Mouse (Mus musculus) forebrain, embryonic 14.5 days (tissue): ENCODE results near the gene Ltbp2. TPM values are rescaled to one million over a fixed set of nuclear protein-coding genes. Genes with fewer than 3 reads are reported as not detected.
A peak's percentile ranks its signal among the peaks of the same experiment; 100 is the strongest.

Experiments
- ATAC-seq: fragments of 200-750 bp; cut with Nextera tagmentation; 2 replicates; pipeline ENCODE4 v1.8.0; 2017; ENCODE audit warnings: mild to moderate bottlenecking, moderate library complexity
- DNase-seq: peaks from one replicate; pipeline ENCODE4 v3.0.0-alpha.2; 2015; ENCODE audit warnings: low spot score
- H3K27ac ChIP-seq: fragments of 300-500 bp; sonication (generic); 2 replicates; pipeline ENCODE4 v1.5.1; 2014; ENCODE audit warnings: low read depth, mild to moderate bottlenecking, control low read depth, low read length, moderate library complexity
- H3K27me3 ChIP-seq: fragments of 300-500 bp; sonication (generic); replicated peaks from 2 replicates; pipeline ENCODE4 v1.6.1; 2014; ENCODE audit warnings: low read length, control low read depth, mixed read lengths; ENCODE audit not compliant: control insufficient read depth, insufficient read depth
- H3K36me3 ChIP-seq: fragments of 300-500 bp; sonication (generic); 2 replicates; pipeline ENCODE4 v1.6.1; 2014; ENCODE audit warnings: low read length, control low read depth; ENCODE audit not compliant: control insufficient read depth, insufficient read depth
- H3K4me1 ChIP-seq: fragments of 300-500 bp; sonication (generic); 2 replicates; pipeline ENCODE4 v1.6.1; 2014; ENCODE audit warnings: antibody characterized with exemption, low read length, control low read depth; ENCODE audit not compliant: control insufficient read depth, insufficient read depth
- H3K4me2 ChIP-seq: fragments of 300-500 bp; sonication (generic); 2 replicates; pipeline ENCODE4 v1.6.1; 2014; ENCODE audit warnings: mild to moderate bottlenecking, control low read depth, low read length
- H3K4me3 ChIP-seq: fragments of 300-500 bp; sonication (generic); 2 replicates; pipeline ENCODE4 v1.5.1; 2014; ENCODE audit warnings: low read depth, low read length, control low read depth
- H3K9ac ChIP-seq: fragments of 300-500 bp; sonication (generic); 2 replicates; pipeline ENCODE4 v1.6.1; 2014; ENCODE audit warnings: mild to moderate bottlenecking, low read length, control low read depth, moderate library complexity
- H3K9me3 ChIP-seq: fragments of 300-500 bp; sonication (generic); replicated peaks from 2 replicates; pipeline ENCODE4 v1.6.1; 2016; ENCODE audit warnings: low read length, control low read depth, mixed read lengths; ENCODE audit not compliant: control insufficient read depth
- WGBS: fragments of 180-500 bp; shearing (Covaris S2); extraction: QIAGEN DNeasy Blood & Tissue Kit; methylation state at CpG from one replicate; pipeline ENCODE4 v1.1.7; 2014; 5-methylcytosine and 5-hydroxymethylcytosine counted together
- polyA plus RNA-seq: library from polyadenylated mRNA; unstranded; fragments of >200 nt; fragmentation: Nextera tagmentation; extraction: Ambion mirVana; gene quantifications from 2 replicates; pipeline ENCODE4 v1.2.1, GENCODE M21; 2014

The Ltbp2 gene
- polyA plus RNA-seq, 1 experiment from 2014 or later: not detected

GRCm38 (mm10) chr12:84907627-84908480 lies 31.5 kb upstream of the Ltbp2 start:
- DNase-seq (peak; percentile 54), ATAC-seq (peak; percentile 50; the same call in 1 of the 2 replicates)
- Histone ChIP-seq H3K9ac (no peak overlapping the region), H3K36me3 (no peaks in the 10 kb centered on the region), H3K4me2 (no peak overlapping the region), H3K4me1 (peaks cover 11% of the 10 kb centered on the region), H3K27ac (peak overlapping the region; percentile 39; the same call in 1 of the 2 replicates), H3K9me3 (no peaks in the 10 kb centered on the region), H3K4me3 (no peak overlapping the region), H3K27me3 (no peaks in the 10 kb centered on the region)
- WGBS: 63% methylated on average over 10 of the region's 10 CpGs

GRCm38 (mm10) chr12:84907024-84907626 lies 30.8 kb upstream of the Ltbp2 start:
- H3K4me2 ChIP-seq: no peak overlapping the region
- H3K9me3 ChIP-seq: no peaks in the 10 kb centered on the region
- H3K36me3 ChIP-seq: no peaks in the 10 kb centered on the region
- H3K27ac ChIP-seq: peak overlapping the region; percentile 39; the same call in 1 of the 2 replicates
- H3K4me1 ChIP-seq: peaks cover 7% of the 10 kb centered on the region
- no peak overlapping the region for H3K4me3 ChIP-seq
- 64% methylated on average over 11 of the region's 12 CpGs for WGBS
- DNase-seq (no peak), ATAC-seq (no peak; the same call in none of the 2 replicates)
- H3K9ac ChIP-seq: no peak overlapping the region
- H3K27me3 ChIP-seq: no peaks in the 10 kb centered on the region

- Histone ChIP-seq H3K4me2 (no peak overlapping the region), H3K9ac (no peak overlapping the region), H3K4me1 (peaks cover 5% of the 10 kb centered on the region), H3K36me3 (no peaks in the 10 kb centered on the region), H3K27me3 (no peaks in the 10 kb centered on the region), H3K9me3 (no peaks in the 10 kb centered on the region), H3K4me3 (no peak overlapping the region), H3K27ac (no peak overlapping the region)
- DNase-seq (no peak), ATAC-seq (no peak)
- WGBS: 74% methylated on average over 7 of the region's 7 CpGs
These were observed 28.1 kb upstream of the Ltbp2 start for GRCm38 (mm10) chr12:84904399-84904798.

GRCm38 (mm10) chr12:84900317-84900716 lies 24.0 kb upstream of the Ltbp2 start:
- Histone ChIP-seq H3K4me3 (no peak overlapping the region), H3K9me3 (no peaks in the 10 kb centered on the region), H3K9ac (no peak overlapping the region), H3K27ac (no peak overlapping the region), H3K27me3 (no peaks in the 10 kb centered on the region), H3K4me1 (no peaks in the 10 kb centered on the region), H3K36me3 (no peaks in the 10 kb centered on the region), H3K4me2 (no peak overlapping the region)
- ATAC-seq (no peak), DNase-seq (no peak)
- WGBS: 85% methylated on average over 7 of the region's 7 CpGs

- no peaks in the 10 kb centered on the region for H3K36me3 ChIP-seq
- DNase-seq: no peak
- H3K4me2 ChIP-seq: no peak overlapping the region
- H3K9me3 ChIP-seq: no peaks in the 10 kb centered on the region
- no peaks in the 10 kb centered on the region for H3K27me3 ChIP-seq
- no peaks in the 10 kb centered on the region for H3K4me1 ChIP-seq
- H3K27ac ChIP-seq: no peak overlapping the region
- WGBS: 88% methylated on average over 5 of the region's 5 CpGs
- ATAC-seq: no peak
- H3K4me3 ChIP-seq: no peak overlapping the region
- H3K9ac ChIP-seq: no peak overlapping the region
These were observed 21.0 kb upstream of the Ltbp2 start for GRCm38 (mm10) chr12:84897322-84897721.

GRCm38 (mm10) chr12:84896235-84896634 lies 19.9 kb upstream of the Ltbp2 start:
- ATAC-seq: no peak
- no peaks in the 10 kb centered on the region for H3K9me3 ChIP-seq
- H3K27me3 ChIP-seq: no peaks in the 10 kb centered on the region
- H3K4me2 ChIP-seq: no peak overlapping the region
- no peaks in the 10 kb centered on the region for H3K36me3 ChIP-seq
- DNase-seq: no peak
- no peak overlapping the region for H3K27ac ChIP-seq
- no peak overlapping the region for H3K9ac ChIP-seq
- no peaks in the 10 kb centered on the region for H3K4me1 ChIP-seq
- no peak overlapping the region for H3K4me3 ChIP-seq
- 88% methylated on average over 6 of the region's 6 CpGs for WGBS

GRCm38 (mm10) chr12:84893648-84894628 lies 17.6 kb upstream of the Ltbp2 start:
- Histone ChIP-seq H3K4me1 (no peaks in the 10 kb centered on the region), H3K9me3 (no peaks in the 10 kb centered on the region), H3K36me3 (no peaks in the 10 kb centered on the region), H3K4me3 (no peak overlapping the region), H3K4me2 (no peak overlapping the region), H3K27ac (no peak overlapping the region), H3K27me3 (no peaks in the 10 kb centered on the region), H3K9ac (no peak overlapping the region)
- ATAC-seq: no peak
- DNase-seq: no peak
- 69% methylated on average over 9 of the region's 9 CpGs for WGBS

- Histone ChIP-seq H3K36me3 (no peaks in the 10 kb centered on the region), H3K4me1 (no peaks in the 10 kb centered on the region), H3K9ac (no peak overlapping the region), H3K27me3 (no peaks in the 10 kb centered on the region), H3K9me3 (no peaks in the 10 kb centered on the region), H3K4me3 (no peak overlapping the region), H3K27ac (no peak overlapping the region), H3K4me2 (no peak overlapping the region)
- 86% methylated on average over 15 of the region's 15 CpGs for WGBS
- no peak for DNase-seq
- no peak for ATAC-seq
These were observed 14.0 kb upstream of the Ltbp2 start for GRCm38 (mm10) chr12:84890289-84890688.
